Mouse (Mus musculus) kidney, embryonic 14.5 days (tissue): ENCODE measurements around the gene Fgd5. TPM values are rescaled to one million over a fixed set of nuclear protein-coding genes. Genes with fewer than 3 reads are reported as not detected.

Source experiments
- ATAC-seq: fragments of 200-750 bp; cut with Nextera tagmentation; 2 replicates; pipeline ENCODE4 v1.8.0; 2017; ENCODE audit warnings: moderate number of reproducible peaks, mild to moderate bottlenecking, moderate TSS enrichment, moderate library complexity; ENCODE audit not compliant: low FRiP score, low TSS enrichment
- H3K27ac ChIP-seq: fragments of 300-500 bp; sonication (generic); 2 replicates; pipeline ENCODE4 v1.5.1; 2014; ENCODE audit warnings: low read depth, mild to moderate bottlenecking, low read length, moderate library complexity, mixed read lengths
- H3K27me3 ChIP-seq: fragments of 300-500 bp; sonication (generic); 2 replicates; pipeline ENCODE4 v1.6.1; 2014; ENCODE audit warnings: mild to moderate bottlenecking, low read length; ENCODE audit not compliant: control insufficient read depth, insufficient read depth
- H3K36me3 ChIP-seq: fragments of 300-500 bp; sonication (generic); 2 replicates; pipeline ENCODE4 v1.6.1; 2014; ENCODE audit warnings: low read length, mixed read lengths; ENCODE audit not compliant: control insufficient read depth, insufficient read depth
- H3K4me1 ChIP-seq: fragments of 300-500 bp; sonication (generic); 2 replicates; pipeline ENCODE4 v1.6.1; 2014; ENCODE audit warnings: low read length, mixed read lengths; ENCODE audit not compliant: control insufficient read depth, insufficient read depth
- H3K4me2 ChIP-seq: fragments of 300-500 bp; sonication (generic); replicated peaks from 2 replicates; pipeline ENCODE4 v1.6.1; 2014; ENCODE audit warnings: low read depth, mild to moderate bottlenecking, low read length
- H3K4me3 ChIP-seq: fragments of 300-500 bp; sonication (generic); 2 replicates; pipeline ENCODE4 v1.5.1; 2014; ENCODE audit warnings: mild to moderate bottlenecking, low read length
- H3K9ac ChIP-seq: fragments of 300-500 bp; sonication (generic); 2 replicates; pipeline ENCODE4 v1.6.1; 2014; ENCODE audit warnings: low read depth, mild to moderate bottlenecking, low read length, moderate library complexity
- H3K9me3 ChIP-seq: fragments of 300-500 bp; sonication (generic); 2 replicates; pipeline ENCODE4 v1.6.1; 2016; ENCODE audit warnings: low read length; ENCODE audit not compliant: control insufficient read depth
- WGBS: fragments of 180-500 bp; shearing (Covaris S2); extraction: QIAGEN DNeasy Blood & Tissue Kit; methylation state at CpG from one replicate; pipeline ENCODE4 v1.1.7; 2014; 5-methylcytosine and 5-hydroxymethylcytosine counted together
- polyA plus RNA-seq: library from polyadenylated mRNA; unstranded; fragments of >200 nt; fragmentation: Nextera tagmentation; extraction: Ambion mirVana; gene quantifications from 2 replicates; pipeline ENCODE4 v1.2.1, GENCODE M21; 2014

Gene Fgd5
- polyA plus RNA-seq, 1 experiment from 2014 or later: 14.0 TPM

DNA sequence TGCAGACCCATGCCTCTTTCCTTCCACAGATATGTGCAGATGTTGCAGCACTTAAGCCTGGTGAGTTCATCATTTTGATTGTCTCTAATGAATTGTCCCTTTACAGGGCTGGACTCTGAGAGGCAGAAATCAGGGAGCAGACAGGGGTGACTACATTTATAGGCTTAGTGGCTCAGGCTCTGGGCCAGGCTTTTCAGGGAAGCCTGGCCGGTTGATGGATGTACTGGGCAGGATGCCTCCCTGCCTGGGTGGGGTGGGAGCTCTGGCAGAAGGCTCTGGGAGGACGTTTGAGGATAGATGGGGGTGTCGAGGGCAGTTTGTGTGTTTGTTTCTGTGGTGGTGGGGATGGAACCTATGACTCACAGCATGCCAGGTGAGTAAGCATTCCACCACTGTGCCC, 59.5 kb downstream of the Fgd5 start:
- Histone ChIP-seq H3K27me3 (no peaks in the 10 kb centered on the region), H3K4me2 (no peak overlapping the region), H3K9ac (no peak overlapping the region), H3K27ac (no peak overlapping the region), H3K4me1 (peaks cover 9% of the 10 kb centered on the region), H3K9me3 (no peaks in the 10 kb centered on the region), H3K4me3 (no peak overlapping the region), H3K36me3 (no peaks in the 10 kb centered on the region)
- WGBS: 52% methylated on average over 3 of the region's 3 CpGs
- ATAC-seq: no peak

DNA sequence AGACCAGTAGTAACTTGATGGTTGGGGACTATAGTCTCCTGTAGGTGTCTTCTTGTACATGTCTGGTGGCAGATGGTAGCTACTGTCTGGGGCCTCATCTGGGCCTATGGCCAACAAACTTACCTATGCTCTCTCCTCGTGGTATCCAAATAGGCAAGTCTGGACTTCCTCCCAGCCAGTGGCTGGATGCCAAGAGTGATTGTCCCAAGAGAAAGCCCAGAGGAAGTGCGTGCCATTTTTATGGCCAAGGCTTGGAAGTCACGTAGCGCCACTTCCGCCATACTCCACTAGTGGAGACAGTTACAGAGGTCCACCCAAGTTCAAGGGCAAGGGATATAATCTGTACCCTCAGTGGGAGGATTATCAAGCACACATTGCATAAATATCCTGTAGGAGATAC, 62.6 kb downstream of the Fgd5 start:
- no peaks in the 10 kb centered on the region for H3K36me3 ChIP-seq
- ATAC-seq: no peak
- H3K4me3 ChIP-seq: no peak overlapping the region
- no peak overlapping the region for H3K9ac ChIP-seq
- no peak overlapping the region for H3K27ac ChIP-seq
- no peaks in the 10 kb centered on the region for H3K27me3 ChIP-seq
- H3K4me1 ChIP-seq: no peaks in the 10 kb centered on the region
- H3K4me2 ChIP-seq: no peak overlapping the region
- no peaks in the 10 kb centered on the region for H3K9me3 ChIP-seq
- WGBS: 69% methylated on average over 5 of the region's 5 CpGs

DNA sequence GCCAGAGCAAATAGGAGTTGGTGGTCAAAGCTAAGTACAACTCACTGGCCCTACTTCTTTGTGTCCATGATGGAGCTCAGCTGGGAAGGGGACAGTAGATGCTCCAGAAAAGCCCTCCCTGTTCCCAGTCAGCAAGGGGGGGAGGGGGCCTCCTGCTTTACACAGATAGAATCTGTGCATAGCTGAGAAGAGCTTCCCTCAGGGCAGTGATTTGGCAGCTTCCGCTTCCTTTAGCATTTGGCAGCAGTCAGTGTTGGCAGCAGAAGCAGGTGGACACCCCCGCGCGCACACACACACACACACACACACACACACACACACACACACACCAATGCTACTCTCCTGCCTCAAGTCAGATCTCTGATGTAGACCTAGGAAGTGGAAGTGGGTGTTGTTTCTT, 63.4 kb downstream of the Fgd5 start:
- no peak for ATAC-seq
- Histone ChIP-seq H3K36me3 (no peaks in the 10 kb centered on the region), H3K9ac (no peak overlapping the region), H3K4me2 (no peak overlapping the region), H3K27me3 (no peaks in the 10 kb centered on the region), H3K9me3 (no peaks in the 10 kb centered on the region), H3K27ac (no peak overlapping the region), H3K4me1 (no peaks in the 10 kb centered on the region), H3K4me3 (no peak overlapping the region)
- 90% methylated on average over 4 of the region's 4 CpGs for WGBS

DNA sequence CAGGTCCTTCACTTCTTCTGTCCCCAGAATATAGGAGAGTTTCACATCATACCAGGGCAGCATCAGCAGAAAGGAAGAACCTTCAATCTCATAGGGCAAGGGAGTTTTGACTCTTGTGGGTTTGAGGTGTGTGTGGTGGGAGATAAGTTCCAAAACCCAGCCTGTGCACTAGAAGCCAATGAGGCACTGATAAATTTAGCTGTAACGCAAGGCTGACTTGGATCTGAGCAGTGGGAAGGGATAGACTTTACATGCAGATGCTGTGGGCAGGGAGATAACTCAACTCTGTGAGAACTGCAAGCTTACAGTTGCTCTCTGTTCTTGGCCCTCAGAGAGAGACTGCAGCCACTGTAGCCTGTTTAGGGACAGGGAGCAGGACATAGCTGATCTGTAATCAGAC, 64.2 kb downstream of the Fgd5 start:
- Histone ChIP-seq H3K4me2 (no peak overlapping the region), H3K4me3 (no peak overlapping the region), H3K9ac (no peak overlapping the region), H3K27ac (no peak overlapping the region), H3K36me3 (no peaks in the 10 kb centered on the region), H3K9me3 (no peaks in the 10 kb centered on the region), H3K27me3 (no peaks in the 10 kb centered on the region), H3K4me1 (no peaks in the 10 kb centered on the region)
- 91% methylated on average over 1 of the region's 1 CpGs for WGBS
- ATAC-seq: no peak

DNA sequence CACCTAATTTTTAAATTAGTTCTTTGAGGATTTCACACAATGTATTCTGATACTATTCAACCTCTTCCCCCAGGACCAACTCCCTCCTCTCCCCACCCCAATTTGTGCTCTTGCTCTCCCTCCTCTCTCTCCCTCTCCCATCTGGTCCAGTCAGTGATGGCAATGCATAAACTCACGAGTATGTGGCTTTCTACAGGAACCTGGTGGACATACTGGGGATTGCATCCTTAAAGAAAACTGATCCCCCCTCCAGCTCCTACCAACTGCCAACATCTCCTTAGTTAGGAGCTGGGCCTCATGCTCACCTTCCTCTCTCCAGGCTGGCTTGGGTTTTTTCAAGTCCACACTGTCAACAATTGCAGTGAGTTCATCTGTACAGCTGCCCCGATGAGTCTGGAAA, 79.1 kb downstream of the Fgd5 start:
- H3K36me3 ChIP-seq: no peaks in the 10 kb centered on the region
- no peak overlapping the region for H3K4me2 ChIP-seq
- no peaks in the 10 kb centered on the region for H3K9me3 ChIP-seq
- WGBS: 63% methylated on average over 2 of the region's 2 CpGs
- H3K4me1 ChIP-seq: no peaks in the 10 kb centered on the region
- no peak overlapping the region for H3K27ac ChIP-seq
- no peak overlapping the region for H3K9ac ChIP-seq
- no peak overlapping the region for H3K4me3 ChIP-seq
- ATAC-seq: no peak
- no peaks in the 10 kb centered on the region for H3K27me3 ChIP-seq

DNA sequence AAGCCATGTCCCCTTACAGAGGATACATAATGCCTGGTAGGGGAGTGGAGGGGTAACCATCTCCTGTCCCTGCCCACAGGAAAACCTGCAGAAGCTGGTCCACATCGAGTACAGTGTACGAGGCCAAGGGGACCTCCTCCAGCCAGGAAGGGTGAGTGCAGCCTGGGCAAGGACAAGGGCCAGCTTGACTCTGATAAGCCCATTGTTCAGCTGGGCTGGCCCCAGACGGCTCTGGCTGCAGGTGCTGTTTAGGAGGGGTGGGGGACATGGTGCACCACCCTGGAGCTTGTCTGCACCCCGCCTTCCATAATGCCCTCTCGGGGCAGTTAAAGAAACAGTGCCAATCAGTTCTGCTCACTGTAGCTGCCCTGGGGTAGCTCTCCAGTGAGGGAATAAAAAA, 83.0 kb downstream of the Fgd5 start:
- H3K27ac ChIP-seq: no peak overlapping the region
- no peaks in the 10 kb centered on the region for H3K36me3 ChIP-seq
- H3K9ac ChIP-seq: no peak overlapping the region
- H3K4me3 ChIP-seq: no peak overlapping the region
- 60% methylated on average over 5 of the region's 5 CpGs for WGBS
- no peaks in the 10 kb centered on the region for H3K4me1 ChIP-seq
- H3K4me2 ChIP-seq: no peak overlapping the region
- ATAC-seq: no peak
- H3K27me3 ChIP-seq: no peaks in the 10 kb centered on the region
- no peaks in the 10 kb centered on the region for H3K9me3 ChIP-seq

DNA sequence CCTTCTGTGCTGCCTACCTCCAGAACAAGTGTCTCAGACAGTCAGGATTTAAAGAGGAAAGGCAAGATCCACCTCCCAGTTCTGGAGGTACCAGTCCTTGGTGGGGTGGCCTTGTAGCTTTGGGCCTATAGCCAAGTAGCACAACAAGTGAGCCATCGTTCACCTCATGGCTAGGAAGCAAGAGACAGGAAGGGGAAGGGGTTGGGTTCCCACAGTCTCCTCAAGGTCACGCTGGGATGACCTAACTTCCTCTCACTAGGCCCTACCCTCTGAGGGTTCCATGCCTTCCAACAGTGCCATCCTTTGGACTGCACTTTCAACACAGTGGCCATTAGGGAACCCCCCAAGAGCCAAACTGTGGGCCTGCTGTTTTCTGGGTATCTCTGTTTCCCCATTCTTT, 84.8 kb downstream of the Fgd5 start:
- Histone ChIP-seq H3K4me1 (no peaks in the 10 kb centered on the region), H3K4me2 (no peak overlapping the region), H3K9me3 (no peaks in the 10 kb centered on the region), H3K27me3 (no peaks in the 10 kb centered on the region), H3K27ac (no peak overlapping the region), H3K9ac (no peak overlapping the region), H3K4me3 (no peak overlapping the region), H3K36me3 (no peaks in the 10 kb centered on the region)
- 71% methylated on average over 2 of the region's 2 CpGs for WGBS
- ATAC-seq: no peak

DNA sequence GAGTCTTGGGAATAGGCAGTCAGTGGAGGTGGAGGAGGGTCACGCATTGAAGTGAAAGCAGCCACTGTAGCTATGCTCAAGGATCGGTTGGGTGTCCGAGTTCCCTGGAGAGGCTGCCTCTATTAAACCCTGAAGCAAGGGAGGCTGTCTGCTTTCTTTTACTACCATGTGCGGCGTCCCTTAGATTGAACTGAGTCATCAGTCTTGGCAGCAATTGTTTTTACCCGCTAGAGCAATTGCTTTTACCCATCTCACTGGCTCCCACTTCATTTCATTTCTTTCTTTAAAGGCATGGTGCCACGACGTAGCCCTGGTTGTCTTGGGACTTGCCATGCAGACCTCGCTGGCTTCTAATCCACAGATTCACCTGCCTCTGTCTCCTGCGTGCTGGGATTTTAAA, 85.4 kb downstream of the Fgd5 start:
- no peak for ATAC-seq
- whole genome bisulfite sequencing: 83% methylated on average over 10 of the region's 10 CpGs
- Histone ChIP-seq H3K4me2 (no peak overlapping the region), H3K4me3 (no peak overlapping the region), H3K4me1 (no peaks in the 10 kb centered on the region), H3K9ac (no peak overlapping the region), H3K27me3 (no peaks in the 10 kb centered on the region), H3K36me3 (no peaks in the 10 kb centered on the region), H3K9me3 (no peaks in the 10 kb centered on the region), H3K27ac (no peak overlapping the region)

DNA sequence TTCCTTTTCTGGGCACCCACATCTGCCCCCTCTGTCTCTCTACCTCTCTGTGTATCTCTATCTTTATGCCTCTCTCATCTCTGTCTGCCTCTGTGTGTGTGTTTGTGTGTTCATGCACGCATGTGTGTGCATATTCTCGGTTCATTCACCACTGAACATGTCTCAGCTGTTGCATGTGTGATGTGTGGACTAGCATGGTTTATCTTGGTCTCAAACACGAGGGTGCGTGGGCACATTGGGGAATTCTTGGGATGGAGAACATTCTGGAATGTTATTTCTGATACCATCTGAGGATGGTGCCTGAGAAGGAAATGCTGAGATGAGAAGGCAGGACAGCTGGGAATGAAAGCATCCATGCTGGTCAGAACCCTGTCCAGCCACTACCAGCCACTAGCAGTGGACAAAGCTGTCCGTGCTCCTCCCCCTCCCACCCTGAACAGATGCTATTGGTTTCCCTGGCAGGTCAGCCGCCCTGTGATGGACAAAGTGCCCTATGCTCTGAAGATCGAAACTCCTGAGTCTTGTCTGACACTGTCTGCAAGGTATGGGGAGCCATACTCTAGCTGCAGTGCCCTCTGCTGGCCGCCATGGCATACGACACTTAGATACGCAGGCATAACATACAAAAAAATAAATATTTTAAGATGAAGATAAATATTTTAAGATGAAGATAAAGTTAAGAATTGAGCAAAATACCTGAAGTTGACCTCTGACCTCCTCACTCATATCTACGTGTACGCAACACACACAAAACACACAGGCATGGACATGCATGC, 87.2 kb downstream of the Fgd5 start:
- no peaks in the 10 kb centered on the region for H3K4me1 ChIP-seq
- no peak overlapping the region for H3K4me3 ChIP-seq
- WGBS: 54% methylated on average over 12 of the region's 12 CpGs
- H3K9ac ChIP-seq: no peak overlapping the region
- no peaks in the 10 kb centered on the region for H3K36me3 ChIP-seq
- ATAC-seq: peak; percentile 73; the same call in 1 of the 2 replicates
- no peaks in the 10 kb centered on the region for H3K9me3 ChIP-seq
- no peak overlapping the region for H3K4me2 ChIP-seq
- H3K27me3 ChIP-seq: no peaks in the 10 kb centered on the region
- H3K27ac ChIP-seq: no peak overlapping the region
